Mouse (Mus musculus) neural tube, embryonic 14.5 days (tissue): ENCODE measurements around the gene A830005F24Rik. TPM values are rescaled to one million over a fixed set of nuclear protein-coding genes. Genes with fewer than 3 reads are reported as not detected.
"Not testable (repeated sequence)": the region's sequence is repeated elsewhere in the genome, so short reads cannot be mapped to it uniquely, and the experiment has no call there.

ENCODE experiments used
- ATAC-seq: fragments of 200-750 bp; cut with Nextera tagmentation; 2 replicates; pipeline ENCODE4 v1.8.0; 2017; ENCODE audit warnings: low read depth, mild to moderate bottlenecking, moderate TSS enrichment, moderate library complexity
- H3K27ac ChIP-seq: fragments of 300-500 bp; sonication (generic); 2 replicates; pipeline ENCODE4 v1.5.1; 2014; ENCODE audit warnings: low read depth, mild to moderate bottlenecking, control low read depth, low read length, moderate library complexity, mixed read lengths
- H3K27me3 ChIP-seq: fragments of 300-500 bp; sonication (generic); 2 replicates; pipeline ENCODE4 v1.6.1; 2014; ENCODE audit warnings: low read length; ENCODE audit not compliant: control insufficient read depth, insufficient read depth
- H3K36me3 ChIP-seq: fragments of 300-500 bp; sonication (generic); 2 replicates; pipeline ENCODE4 v1.6.1; 2014; ENCODE audit warnings: low read length, mixed read lengths; ENCODE audit not compliant: control insufficient read depth, insufficient read depth
- H3K4me1 ChIP-seq: fragments of 300-500 bp; sonication (generic); 2 replicates; pipeline ENCODE4 v1.6.1; 2014; ENCODE audit warnings: low read length; ENCODE audit not compliant: control insufficient read depth, insufficient read depth
- H3K4me2 ChIP-seq: fragments of 300-500 bp; sonication (generic); 2 replicates; pipeline ENCODE4 v1.6.1; 2014; ENCODE audit warnings: mild to moderate bottlenecking, low read depth, low read length, control low read depth
- H3K4me3 ChIP-seq: fragments of 300-500 bp; sonication (generic); 2 replicates; pipeline ENCODE4 v1.5.1; 2014; ENCODE audit warnings: low read depth, low read length, control low read depth, mixed read lengths
- H3K9ac ChIP-seq: fragments of 300-500 bp; sonication (generic); replicated peaks from 2 replicates; pipeline ENCODE4 v1.6.1; 2014; ENCODE audit warnings: low read depth, mild to moderate bottlenecking, control low read depth, low read length, mixed read lengths
- H3K9me3 ChIP-seq: fragments of 300-500 bp; sonication (generic); 2 replicates; pipeline ENCODE4 v1.6.1; 2016; ENCODE audit warnings: low read length; ENCODE audit not compliant: control insufficient read depth
- WGBS: fragments of 180-500 bp; shearing (Covaris S2); extraction: QIAGEN DNeasy Blood & Tissue Kit; methylation state at CpG from one replicate; pipeline ENCODE4 v1.1.7; 2014; 5-methylcytosine and 5-hydroxymethylcytosine counted together
- polyA plus RNA-seq: library from polyadenylated mRNA; unstranded; fragments of >200 nt; fragmentation: Nextera tagmentation; extraction: Ambion mirVana; gene quantifications from 2 replicates; pipeline ENCODE4 v1.2.1, GENCODE M21; 2014

Gene A830005F24Rik
- polyA plus RNA-seq, 1 experiment from 2014 or later: 4.4 TPM

DNA sequence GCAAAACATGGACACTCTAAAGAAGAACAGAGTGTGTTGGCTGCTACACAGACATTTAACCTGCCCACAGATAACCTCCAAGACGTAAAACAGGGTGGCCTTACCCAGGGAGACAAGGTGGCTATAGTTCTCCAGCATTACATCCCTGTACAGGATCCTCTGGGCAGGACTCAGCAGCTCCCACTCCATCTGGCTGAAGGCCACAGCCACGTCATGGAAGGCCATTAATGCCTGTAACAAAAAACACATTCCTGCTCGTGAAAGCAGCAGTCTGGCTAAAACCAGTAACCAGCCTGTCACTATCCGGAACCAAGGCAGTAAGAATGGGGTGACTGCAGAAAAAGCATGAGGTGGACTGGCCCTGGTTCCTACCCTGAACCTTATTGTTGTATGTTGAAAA is 14.7 kb upstream of the A830005F24Rik start:
- Histone ChIP-seq H3K27ac (no peak overlapping the region), H3K27me3 (no peaks in the 10 kb centered on the region), H3K4me3 (no peak overlapping the region), H3K9me3 (no peaks in the 10 kb centered on the region; the same call in 1 of the 2 replicates), H3K4me1 (no peaks in the 10 kb centered on the region), H3K36me3 (no peaks in the 10 kb centered on the region), H3K4me2 (no peak overlapping the region), H3K9ac (no peak overlapping the region)
- ATAC-seq: no peak
- 61% methylated on average over 4 of the region's 4 CpGs for WGBS

DNA sequence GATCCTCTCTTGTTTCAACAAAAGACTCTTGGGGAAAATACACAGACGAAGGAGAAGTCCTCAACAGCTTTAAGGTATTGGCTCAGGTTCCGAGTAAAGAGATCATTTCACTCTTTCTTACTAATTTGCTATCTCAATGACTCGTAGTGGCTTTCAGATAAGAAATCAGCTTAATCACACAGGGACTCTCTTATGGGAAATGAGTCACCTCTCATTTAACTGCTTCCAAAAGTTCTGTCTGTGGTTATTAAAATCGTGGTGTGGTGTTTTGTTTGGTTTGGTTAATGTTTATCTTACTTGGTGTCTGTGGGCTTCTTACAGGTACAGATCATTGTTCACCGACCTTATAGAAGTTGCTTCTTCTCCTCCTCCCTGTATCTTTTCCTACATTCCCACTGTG is 10.9 kb upstream of the A830005F24Rik start:
- Histone ChIP-seq H3K27ac (no peak overlapping the region), H3K36me3 (peaks cover 7% of the 10 kb centered on the region; the same call in 1 of the 2 replicates), H3K27me3 (no peaks in the 10 kb centered on the region), H3K4me2 (no peak overlapping the region), H3K4me1 (no peaks in the 10 kb centered on the region), H3K4me3 (no peak overlapping the region), H3K9me3 (no peaks in the 10 kb centered on the region), H3K9ac (no peak overlapping the region)
- no peak for ATAC-seq
- 93% methylated on average over 5 of the region's 5 CpGs for WGBS

DNA sequence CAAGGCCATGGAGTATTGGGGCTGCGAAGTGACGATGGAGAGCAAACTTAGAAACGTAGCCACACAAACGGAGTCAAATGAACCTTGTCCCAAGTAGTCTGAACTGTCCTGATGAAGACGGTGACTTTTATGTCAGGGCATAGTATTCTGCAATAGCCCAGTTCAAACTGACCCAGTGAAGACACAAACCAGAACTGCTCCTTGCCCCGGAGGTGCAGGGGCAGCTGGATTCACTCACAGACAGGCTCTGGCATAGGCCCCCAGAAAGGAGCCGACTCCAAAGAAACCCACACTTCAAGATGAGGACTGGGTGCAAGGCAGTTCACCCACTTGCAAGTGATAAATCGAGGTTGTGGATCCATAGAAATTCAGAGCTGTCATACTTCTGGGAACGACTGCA is 4.7 kb upstream of the A830005F24Rik start:
- Histone ChIP-seq H3K4me2 (no peak overlapping the region), H3K9ac (no peak overlapping the region), H3K4me1 (peaks cover 6% of the 10 kb centered on the region), H3K4me3 (no peak overlapping the region), H3K27me3 (no peaks in the 10 kb centered on the region), H3K36me3 (peaks cover 7% of the 10 kb centered on the region; the same call in 1 of the 2 replicates), H3K27ac (no peak overlapping the region), H3K9me3 (no peaks in the 10 kb centered on the region)
- no peak for ATAC-seq
- 93% methylated on average over 9 of the region's 9 CpGs for WGBS

DNA sequence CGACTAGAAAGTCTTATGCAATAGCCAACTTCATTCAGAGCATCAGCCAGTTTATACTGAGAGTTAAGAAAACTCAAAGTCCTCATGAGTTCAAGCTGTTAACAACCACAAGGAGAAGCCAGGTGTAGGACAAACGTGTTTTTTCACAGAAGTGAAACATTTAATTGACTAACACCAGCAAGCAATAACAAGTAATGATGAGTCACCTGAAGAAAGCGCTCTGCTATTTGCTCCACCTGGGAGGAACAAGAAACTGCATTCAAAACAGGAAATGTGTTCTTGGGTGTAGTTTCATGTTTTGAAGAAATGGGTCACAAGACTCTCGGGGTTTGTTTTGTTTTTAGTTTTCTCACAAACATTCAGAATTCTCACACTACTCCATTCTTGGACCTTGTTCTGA is 2.5 kb downstream of the A830005F24Rik start:
- H3K4me1 ChIP-seq: peaks cover 6% of the 10 kb centered on the region
- no peak for ATAC-seq
- H3K36me3 ChIP-seq: no peaks in the 10 kb centered on the region
- 87% methylated on average over 4 of the region's 4 CpGs for WGBS
- no peak overlapping the region for H3K4me3 ChIP-seq
- no peak overlapping the region for H3K9ac ChIP-seq
- H3K4me2 ChIP-seq: no peak overlapping the region
- H3K27ac ChIP-seq: no peak overlapping the region
- H3K9me3 ChIP-seq: no peaks in the 10 kb centered on the region
- no peaks in the 10 kb centered on the region for H3K27me3 ChIP-seq

DNA sequence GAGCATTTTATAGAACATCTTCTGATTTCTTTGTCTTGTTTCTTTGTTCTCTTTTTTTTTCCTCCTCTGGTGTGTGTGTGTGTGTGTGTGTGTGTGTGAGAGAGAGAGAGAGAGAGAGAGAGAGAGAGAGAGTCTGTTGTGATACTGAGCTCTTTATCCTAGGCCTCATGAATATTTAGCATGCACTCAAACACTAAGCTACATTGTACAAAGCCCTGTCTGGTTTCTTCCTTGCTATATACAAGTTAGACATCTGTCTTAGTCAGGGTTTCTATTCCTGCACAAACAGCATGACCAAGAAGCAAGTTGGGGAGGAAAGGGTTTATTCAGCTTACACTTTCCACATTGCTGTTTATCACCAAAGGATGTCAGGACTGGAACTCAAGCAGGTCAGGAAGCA is 5.8 kb downstream of the A830005F24Rik start:
- not testable (repeated sequence) for H3K27me3 ChIP-seq, H3K4me1 ChIP-seq, H3K4me2 ChIP-seq, H3K27ac ChIP-seq, ATAC-seq, H3K36me3 ChIP-seq, H3K4me3 ChIP-seq, H3K9ac ChIP-seq, H3K9me3 ChIP-seq

DNA sequence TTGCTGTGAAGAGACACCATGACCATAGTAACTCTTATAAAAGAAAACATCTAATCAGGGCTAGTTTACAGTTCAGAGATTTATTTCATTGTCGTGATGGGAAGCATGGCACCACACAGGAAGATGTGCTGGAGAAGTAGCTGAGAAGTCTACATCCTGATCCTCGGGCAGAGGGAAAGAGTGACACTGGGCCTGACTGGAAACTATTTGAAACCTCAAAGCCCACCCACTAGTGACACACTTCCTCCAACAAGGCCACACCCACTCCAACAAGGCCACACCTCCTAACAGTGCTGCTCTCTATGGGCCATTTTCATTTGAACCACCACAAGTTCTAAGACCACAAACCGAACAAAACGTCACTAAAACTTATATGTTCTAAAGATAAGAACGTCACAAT is 12.4 kb downstream of the A830005F24Rik start:
- Histone ChIP-seq H3K4me1 (no peaks in the 10 kb centered on the region), H3K4me2 (no peak overlapping the region), H3K27me3 (no peaks in the 10 kb centered on the region), H3K36me3 (no peaks in the 10 kb centered on the region), H3K4me3 (no peak overlapping the region), H3K9me3 (no peaks in the 10 kb centered on the region), H3K9ac (no peak overlapping the region), H3K27ac (no peak overlapping the region)
- WGBS: 83% methylated on average over 5 of the region's 5 CpGs
- ATAC-seq: no peak

DNA sequence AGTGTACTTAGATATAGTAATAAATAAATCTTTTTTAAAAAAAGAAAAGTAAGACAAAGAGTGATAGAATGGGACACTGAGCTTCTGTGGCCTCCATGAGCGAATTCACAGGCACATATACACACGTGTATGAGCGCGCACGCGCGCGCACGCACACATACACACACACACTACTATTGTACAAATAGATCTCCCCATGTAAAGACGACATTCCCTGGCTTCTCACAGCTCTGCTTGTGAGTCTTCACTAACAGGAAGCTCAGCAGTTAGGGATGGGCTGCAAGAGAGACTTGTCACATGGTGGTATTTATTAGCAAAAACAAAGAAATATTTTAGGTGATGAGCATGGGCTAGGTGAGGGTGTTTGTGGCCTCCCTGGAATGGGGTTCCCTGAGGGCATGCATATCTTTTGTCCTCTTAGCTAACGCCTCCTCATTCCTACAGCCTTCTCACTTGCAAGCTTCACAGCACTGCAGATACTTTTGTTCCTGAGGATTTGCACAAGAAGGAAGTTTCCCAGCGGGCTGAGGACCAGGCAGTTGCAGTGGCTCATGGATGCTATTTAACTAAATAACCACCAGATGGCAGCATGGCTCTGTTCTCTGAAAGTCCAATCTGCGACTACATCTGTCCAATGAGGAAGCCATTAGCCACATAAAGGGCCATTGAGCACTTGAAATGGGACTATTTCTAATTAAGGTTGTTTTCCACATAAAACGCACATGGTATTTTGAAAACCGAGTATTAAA is 14.9 kb downstream of the A830005F24Rik start:
- peak; percentile 85 for ATAC-seq
- no peak overlapping the region for H3K27ac ChIP-seq

DNA sequence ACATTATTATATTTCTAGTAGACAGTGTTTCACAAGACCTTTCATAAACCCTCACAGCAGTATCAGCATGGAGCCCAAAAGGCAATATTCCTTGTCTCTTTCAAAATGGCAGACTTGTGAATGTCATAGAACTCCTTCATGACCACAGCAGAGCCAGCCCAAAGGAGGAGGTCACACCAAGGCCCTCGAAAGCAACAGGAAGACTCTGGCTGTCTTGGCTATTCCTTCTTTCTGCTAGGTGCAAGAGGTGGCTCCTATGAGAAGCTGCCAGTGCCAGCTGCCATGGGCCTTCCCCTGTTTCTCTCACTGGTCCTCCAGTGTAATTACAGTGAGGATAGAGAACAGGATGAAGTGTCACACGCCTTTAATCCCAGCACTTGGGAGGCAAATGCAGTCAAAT is 15.7 kb downstream of the A830005F24Rik start:
- H3K9me3 ChIP-seq: no peaks in the 10 kb centered on the region
- H3K4me1 ChIP-seq: no peaks in the 10 kb centered on the region
- no peak overlapping the region for H3K4me2 ChIP-seq
- H3K36me3 ChIP-seq: no peaks in the 10 kb centered on the region
- no peak overlapping the region for H3K4me3 ChIP-seq
- H3K27ac ChIP-seq: 0 out of 2 replicates have a peak overlapping the region, but pooled peaks have one; percentile 34
- 52% methylated on average over 2 of the region's 2 CpGs for WGBS
- no peaks in the 10 kb centered on the region for H3K27me3 ChIP-seq
- no peak overlapping the region for H3K9ac ChIP-seq
- ATAC-seq: peak; percentile 21; the same call in 1 of the 2 replicates

More for the DNA sequence above, 14.9 kb downstream of the A830005F24Rik start:
- Histone ChIP-seq H3K27me3 (no peaks in the 10 kb centered on the region), H3K4me3 (no peak overlapping the region), H3K9ac (no peak overlapping the region), H3K4me1 (no peaks in the 10 kb centered on the region), H3K9me3 (no peaks in the 10 kb centered on the region), H3K4me2 (no peak overlapping the region), H3K36me3 (no peaks in the 10 kb centered on the region)
- 56% methylated on average over 15 of the region's 15 CpGs for WGBS

DNA sequence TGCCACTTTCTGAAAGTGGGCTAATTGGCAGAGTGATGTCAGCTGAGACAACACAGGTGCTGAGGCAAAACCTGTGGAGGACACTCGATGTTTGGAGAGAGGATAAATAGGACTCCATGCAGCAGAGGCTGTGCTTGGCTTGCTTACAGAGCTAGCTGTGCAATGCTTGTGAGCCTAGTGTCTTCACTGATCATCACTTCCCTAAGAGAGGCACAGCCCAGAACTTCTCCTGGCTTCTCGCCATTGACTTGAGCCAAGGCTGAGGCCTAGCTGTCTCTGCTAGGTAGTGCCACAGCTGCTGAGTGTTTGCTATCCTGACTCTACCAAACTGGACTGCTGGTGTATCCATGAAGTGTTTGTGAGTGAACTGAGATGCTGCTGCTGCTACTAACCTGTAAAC is 17.3 kb downstream of the A830005F24Rik start:
- no peaks in the 10 kb centered on the region for H3K27me3 ChIP-seq
- WGBS: 73% methylated on average over 2 of the region's 2 CpGs
- no peak overlapping the region for H3K9ac ChIP-seq
- no peaks in the 10 kb centered on the region for H3K4me1 ChIP-seq
- H3K27ac ChIP-seq: no peak overlapping the region
- ATAC-seq: no peak; the same call in 1 of the 2 replicates
- H3K4me3 ChIP-seq: no peak overlapping the region
- H3K9me3 ChIP-seq: no peaks in the 10 kb centered on the region
- no peaks in the 10 kb centered on the region for H3K36me3 ChIP-seq
- H3K4me2 ChIP-seq: no peak overlapping the region
